In genomic region chr5:8622596-8623231, GRCm38 (mm10) we compare ENCODE assay signal across 8 mouse cellular contexts. TPM values are rescaled to one million over a fixed set of nuclear protein-coding genes. Genes with fewer than 3 reads are reported as not detected.
A peak's percentile ranks its signal among the peaks of the same experiment; 100 is the strongest.
DNase-seq lines count a peak whose midpoint lies in the region; ATAC-seq and TF ChIP-seq lines count a peak whose summit lies in the region.

Gene Rundc3b, minus strand, starts transcription at chr5:8622952.

- no peak for TF ChIP-seq EP300 in lung, postnatal 0 days (IDR thresholded peaks at IDR 0.05)

- H3K27ac ChIP-seq in hindbrain, embryonic 12.5 days: peak within 1 kb of the TSS; percentile 91
- no peak within 1 kb of the TSS for H3K27ac ChIP-seq in lung, postnatal 0 days (ENCODE audit: low read length)

- H3K36me3 ChIP-seq in hindbrain, embryonic 12.5 days: no peaks in the 10 kb centered on the region
- H3K36me3 ChIP-seq in lung, postnatal 0 days (ENCODE audit: insufficient read depth, low read length): no peaks in the 10 kb centered on the region

- no peaks in the 10 kb centered on the region for H3K4me1 ChIP-seq in hindbrain, embryonic 12.5 days
- H3K4me1 ChIP-seq in lung, postnatal 0 days (ENCODE audit: insufficient read depth, low read depth, low read length): no peaks in the 10 kb centered on the region

- H3K27me3 ChIP-seq in hindbrain, embryonic 12.5 days: no peaks in the 10 kb centered on the region
- H3K27me3 ChIP-seq in lung, postnatal 0 days (replicated peaks; ENCODE audit: insufficient read depth, low read length): no peaks in the 10 kb centered on the region

- no peak for TF ChIP-seq CTCF in lung, postnatal 0 days (IDR thresholded peaks at IDR 0.05)

- DNase-seq in MN1 (ENCODE audit: low spot score): peak; percentile 84
- DNase-seq in cerebellum, adult 9-11 months: peak; percentile 96
- peak; percentile 87 to 90 for DNase-seq in frontal cortex, postnatal 14 days (ENCODE audit: low spot score in 2 of 2)
- peak; percentile 87 to 92 for DNase-seq in layer of hippocampus, postnatal 10 days (ENCODE audit: low spot score in 2 of 2)
- DNase-seq in lung, postnatal 0 days (ENCODE audit: low spot score): peak; percentile 93
- peak; percentile 65 for DNase-seq in ovary, postnatal 14 days (ENCODE audit: low spot score)
- DNase-seq in thymus, postnatal 10 days (ENCODE audit: low spot score in 2 of 2): peak; percentile 90

- ATAC-seq in hindbrain, embryonic 12.5 days (ENCODE audit: low FRiP score): peak; percentile 99
- ATAC-seq in lung, postnatal 0 days: peak; percentile 98

- H3K4me2 ChIP-seq in hindbrain, embryonic 12.5 days (replicated peaks): peak within 1 kb of the TSS; percentile 79
- H3K4me2 ChIP-seq in lung, postnatal 0 days (replicated peaks; ENCODE audit: low read depth, low read length): peak within 1 kb of the TSS; percentile 100

- H3K9me3 ChIP-seq in hindbrain, embryonic 12.5 days (replicated peaks): no peaks in the 10 kb centered on the region
- no peaks in the 10 kb centered on the region for H3K9me3 ChIP-seq in lung, postnatal 0 days (ENCODE audit: low read length)

- WGBS in hindbrain, embryonic 12.5 days: under 1% methylated on average over 39 of the region's 74 CpGs
- WGBS in lung, postnatal 0 days: under 1% methylated on average over 47 of the region's 74 CpGs

- H3K4me3 ChIP-seq in hindbrain, embryonic 12.5 days: peak within 1 kb of the TSS; percentile 91
- peak within 1 kb of the TSS; percentile 74 for H3K4me3 ChIP-seq in lung, postnatal 0 days (ENCODE audit: low read depth, low read length)

- peak within 1 kb of the TSS; percentile 85 for H3K9ac ChIP-seq in hindbrain, embryonic 12.5 days
- H3K9ac ChIP-seq in lung, postnatal 0 days (replicated peaks; ENCODE audit: low read depth): peak within 1 kb of the TSS; percentile 26

RNA-seq across cellular contexts. Expression of gene Rundc3b, which starts in this region (rescaled TPM):
- 25.8 and 28.2 TPM in 2 replicates for polyA plus RNA-seq in hindbrain, embryonic 12.5 days (2016; fragmentation: Nextera tagmentation; extraction: Ambion mirVana)
- total RNA-seq in layer of hippocampus, postnatal 10 days (2021): 10 to 100 TPM; 39.8 to 43.0 TPM
- 0.52 and 0.58 TPM in 2 replicates for polyA plus RNA-seq in lung, postnatal 0 days (2015; fragmentation: Nextera tagmentation; extraction: Ambion mirVana)

Comparison
In these comparisons a context has a peak if more than half of its experiments do, and no peak if none do; other contexts are left out.
1. RNA of gene Rundc3b (polyA plus RNA-seq): 25.8 to 28.2 TPM in hindbrain, embryonic 12.5 days; 0.52 to 0.58 TPM in lung, postnatal 0 days; every median in the first group is over 10 times any median in the second.
2. Peak in DNase-seq, ATAC-seq, H3K4me3 ChIP-seq, H3K9ac ChIP-seq and H3K4me2 ChIP-seq in lung, postnatal 0 days; RNA of the gene not detected or under 1 TPM.
3. Peak in every context shown above with its lines, with median percentiles within 50 percentile points of each other: DNase-seq.